Mouse (Mus musculus): ENCODE measurements at regions not wholly inside any gene's neighbourhood (a gene's known extent, or its start where the extent isn't known, plus 50 kb on each side); places are given as distances from the start of the nearest gene placed in this dataset.
A peak's percentile ranks its signal among the peaks of the same experiment; 100 is the strongest.

DNA sequence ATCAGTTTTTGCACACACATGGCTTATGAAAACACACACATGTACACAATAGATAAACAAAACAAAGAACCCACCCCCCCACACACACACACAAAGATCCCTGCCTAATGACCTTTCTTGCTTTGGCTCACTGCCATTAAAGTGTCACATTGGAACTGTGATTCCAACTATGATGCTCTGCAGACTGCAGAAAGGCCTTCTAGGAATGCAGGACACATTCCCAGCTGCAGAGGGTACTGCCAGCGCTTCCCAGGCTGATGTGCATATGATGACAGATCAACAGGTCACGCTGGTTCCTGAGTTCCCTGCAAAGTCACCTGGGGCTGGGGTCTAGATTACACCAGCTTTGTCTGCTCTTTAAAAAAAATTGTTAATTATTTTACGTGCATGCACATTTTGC lies 68.1 kb upstream of the Ppm1j start:
- DNase-seq (ENCODE audit: low read depth, low spot score), result no peak

- peak; percentile 64 for DNase-seq (ENCODE audit: low read depth, low spot score)
Observed at GRCm38 (mm10) chr3:104713836-104714631, 66.8 kb upstream of the Ppm1j start.

GRCm38 (mm10) chr3:104714679-104715326 lies 66.1 kb upstream of the Ppm1j start:
- DNase-seq (ENCODE audit: low read depth, low spot score), result peak; percentile 59

Measured in retina, adult 2 months (tissue).